Mouse (Mus musculus) 3134 (cell line): ENCODE data around the gene Gpn3.

ENCODE experiments used
- DNase-seq: peaks from one replicate; pipeline ENCODE4 v3.0.0-alpha.2; 2011; ENCODE audit warnings: low spot score; ENCODE audit not compliant: insufficient read length; ENCODE audit errors: extremely low read depth

Gpn3 gene

GRCm38 (mm10) chr5:122421271-122422068 lies 49.8 kb downstream of the Gpn3 start, which contains the start of gene Anapc7:
Gene Anapc7 (plus strand): TSS chr5:122421693.
- DNase-seq = no peak

GRCm38 (mm10) chr5:122422071-122422964 lies 50.6 kb downstream of the Gpn3 start:
- peak; percentile 81 for DNase-seq

DNA sequence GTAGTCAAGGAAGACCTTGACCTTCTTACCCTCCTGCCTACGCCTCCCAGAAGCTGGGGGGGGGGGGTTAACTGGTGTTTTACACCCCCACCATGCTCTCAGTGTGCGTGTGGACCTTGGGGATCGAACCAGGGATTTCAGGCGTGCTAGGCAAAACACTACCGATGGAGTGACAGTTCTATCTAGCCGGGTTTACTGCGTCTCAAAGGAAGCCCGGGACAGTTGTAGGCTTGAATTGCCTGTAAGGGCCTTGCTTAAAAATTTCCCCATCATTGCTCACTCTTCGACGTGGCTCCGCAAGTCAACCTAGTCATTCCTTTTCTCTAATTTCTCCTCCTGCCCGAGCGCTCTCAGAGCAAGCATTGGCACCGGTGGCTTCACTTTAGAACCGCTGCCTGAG lies 51.4 kb downstream of the Gpn3 start:
- DNase-seq = no peak

- DNase-seq = no peak
Observed at GRCm38 (mm10) chr5:122425550-122425949, 53.9 kb downstream of the Gpn3 start.

GRCm38 (mm10) chr5:122430036-122430775 lies 58.5 kb downstream of the Gpn3 start:
- no peak for DNase-seq

GRCm38 (mm10) chr5:122431221-122431620 lies 59.5 kb downstream of the Gpn3 start:
- DNase-seq = no peak
